Mouse (Mus musculus) limb, embryonic 13.5 days (tissue): Measurements from ENCODE around the gene Chst14. TPM values are rescaled to one million over a fixed set of nuclear protein-coding genes. Genes with fewer than 3 reads are reported as not detected.
A peak's percentile ranks its signal among the peaks of the same experiment; 100 is the strongest.

Experiments used
- ATAC-seq: fragments of 200-750 bp; cut with Nextera tagmentation; 2 replicates; pipeline ENCODE4 v1.8.0; 2017; ENCODE audit warnings: low read depth, moderate number of reproducible peaks, moderate TSS enrichment; ENCODE audit not compliant: low FRiP score
- H3K27ac ChIP-seq: fragments of 300-500 bp; sonication (generic); 2 replicates; pipeline ENCODE4 v1.5.1; 2015; ENCODE audit warnings: inconsistent platforms, mild to moderate bottlenecking, moderate library complexity
- H3K27me3 ChIP-seq: fragments of 300-500 bp; sonication (generic); 2 replicates; pipeline ENCODE4 v1.6.1; 2015; ENCODE audit warnings: mild to moderate bottlenecking, inconsistent platforms
- H3K36me3 ChIP-seq: fragments of 300-500 bp; sonication (generic); 2 replicates; pipeline ENCODE4 v1.6.1; 2015; ENCODE audit warnings: inconsistent platforms, mild to moderate bottlenecking, moderate library complexity
- H3K4me1 ChIP-seq: fragments of 300-500 bp; sonication (generic); 2 replicates; pipeline ENCODE4 v1.6.1; 2015; ENCODE audit warnings: inconsistent platforms
- H3K4me2 ChIP-seq: fragments of 300-500 bp; sonication (generic); replicated peaks from 2 replicates; pipeline ENCODE4 v1.6.1; 2015; ENCODE audit warnings: inconsistent platforms, mild to moderate bottlenecking, moderate library complexity
- H3K4me3 ChIP-seq: fragments of 300-500 bp; sonication (generic); 2 replicates; pipeline ENCODE4 v1.5.1; 2015; ENCODE audit warnings: moderate library complexity, mild to moderate bottlenecking, inconsistent platforms
- H3K9ac ChIP-seq: fragments of 300-500 bp; sonication (generic); 2 replicates; pipeline ENCODE4 v1.6.1; 2015; ENCODE audit warnings: mild to moderate bottlenecking, inconsistent platforms
- H3K9me3 ChIP-seq: fragments of 300-500 bp; sonication (generic); 2 replicates; pipeline ENCODE4 v1.6.1; 2016; ENCODE audit warnings: inconsistent platforms
- WGBS: fragments of 180-500 bp; shearing (Covaris S2); methylation state at CpG from one replicate; pipeline ENCODE4 v1.1.7; 2015; 5-methylcytosine and 5-hydroxymethylcytosine counted together
- polyA plus RNA-seq: library from polyadenylated mRNA; unstranded; fragments of >200 nt; fragmentation: Nextera tagmentation; extraction: Ambion mirVana; gene quantifications from 2 replicates; pipeline ENCODE4 v1.2.1, GENCODE M21; 2015

Chst14 gene
- polyA plus RNA-seq = 51.2 and 51.9 TPM in 2 replicates

- Histone ChIP-seq H3K36me3 (peaks cover 30% of the 10 kb centered on the region), H3K27ac (peak within 1 kb of the TSS; percentile 72), H3K9me3 (no peaks in the 10 kb centered on the region), H3K4me3 (peak within 1 kb of the TSS; percentile 85), H3K4me2 (peak within 1 kb of the TSS; percentile 93), H3K9ac (peak within 1 kb of the TSS; percentile 91), H3K27me3 (no peaks in the 10 kb centered on the region), H3K4me1 (peaks cover 33% of the 10 kb centered on the region)
- under 1% methylated on average over 41 of the region's 47 CpGs for WGBS
- ATAC-seq = peak; percentile 92
Observed at GRCm38 (mm10) chr2:118926361-118926997, at the start of gene Chst14. Gene Chst14 (plus strand): TSS chr2:118926496.

- Histone ChIP-seq H3K9ac (no peak overlapping the region), H3K9me3 (no peaks in the 10 kb centered on the region), H3K4me1 (peaks cover 4% of the 10 kb centered on the region; the same call in 1 of the 2 replicates), H3K4me3 (no peak overlapping the region), H3K27me3 (peaks cover 19% of the 10 kb centered on the region), H3K4me2 (no peak overlapping the region), H3K27ac (no peak overlapping the region), H3K36me3 (peaks cover 36% of the 10 kb centered on the region)
- no peak for ATAC-seq
- 85% methylated on average over 4 of the region's 4 CpGs for WGBS
Observed at GRCm38 (mm10) chr2:118881019-118881418, 45.3 kb upstream of the Chst14 start.

GRCm38 (mm10) chr2:118881956-118882355 is 44.3 kb upstream of the Chst14 start:
- Histone ChIP-seq H3K36me3 (peaks cover 27% of the 10 kb centered on the region), H3K4me3 (no peak overlapping the region), H3K9ac (no peak overlapping the region), H3K27me3 (peaks cover 25% of the 10 kb centered on the region), H3K9me3 (no peaks in the 10 kb centered on the region), H3K27ac (no peak overlapping the region), H3K4me1 (peaks cover 4% of the 10 kb centered on the region; the same call in 1 of the 2 replicates), H3K4me2 (no peak overlapping the region)
- 69% methylated on average over 5 of the region's 5 CpGs for WGBS
- ATAC-seq = no peak

GRCm38 (mm10) chr2:118882840-118883679 is 43.2 kb upstream of the Chst14 start:
- peaks cover 17% of the 10 kb centered on the region for H3K36me3 ChIP-seq
- no peaks in the 10 kb centered on the region for H3K9me3 ChIP-seq
- peak overlapping the region; percentile 46 for H3K4me3 ChIP-seq
- H3K27me3 ChIP-seq = peaks cover 35% of the 10 kb centered on the region
- no peak overlapping the region for H3K27ac ChIP-seq
- H3K4me1 ChIP-seq = peaks cover 6% of the 10 kb centered on the region
- 3% methylated on average over 32 of the region's 32 CpGs for WGBS
- ATAC-seq = peak; percentile 69
- H3K9ac ChIP-seq = peak overlapping the region; percentile 72
- peak overlapping the region; percentile 82 for H3K4me2 ChIP-seq

GRCm38 (mm10) chr2:118887440-118887839 is 38.9 kb upstream of the Chst14 start:
- Histone ChIP-seq H3K4me2 (no peak overlapping the region), H3K27me3 (peaks cover 61% of the 10 kb centered on the region), H3K36me3 (no peaks in the 10 kb centered on the region), H3K9ac (no peak overlapping the region), H3K27ac (no peak overlapping the region), H3K4me1 (peaks cover 9% of the 10 kb centered on the region), H3K9me3 (no peaks in the 10 kb centered on the region), H3K4me3 (no peak overlapping the region)
- ATAC-seq = no peak
- 68% methylated on average over 13 of the region's 13 CpGs for WGBS

GRCm38 (mm10) chr2:118887845-118888548 is 38.3 kb upstream of the Chst14 start:
- 28% methylated on average over 14 of the region's 14 CpGs for WGBS
- Histone ChIP-seq H3K27ac (no peak overlapping the region), H3K27me3 (peaks cover 67% of the 10 kb centered on the region), H3K9me3 (no peaks in the 10 kb centered on the region), H3K4me3 (no peak overlapping the region), H3K4me1 (peaks cover 7% of the 10 kb centered on the region), H3K36me3 (no peaks in the 10 kb centered on the region), H3K4me2 (no peak overlapping the region), H3K9ac (no peak overlapping the region)
- ATAC-seq = no peak

- 80% methylated on average over 4 of the region's 4 CpGs for WGBS
- H3K9ac ChIP-seq = no peak overlapping the region
- no peaks in the 10 kb centered on the region for H3K36me3 ChIP-seq
- peaks cover 78% of the 10 kb centered on the region for H3K27me3 ChIP-seq
- H3K4me3 ChIP-seq = no peak overlapping the region
- H3K9me3 ChIP-seq = no peaks in the 10 kb centered on the region
- H3K4me1 ChIP-seq = peaks cover 7% of the 10 kb centered on the region
- H3K27ac ChIP-seq = no peak overlapping the region
- ATAC-seq = no peak
- no peak overlapping the region for H3K4me2 ChIP-seq
Observed at GRCm38 (mm10) chr2:118891173-118891572, 35.1 kb upstream of the Chst14 start.

GRCm38 (mm10) chr2:118895990-118896913 is 30.0 kb upstream of the Chst14 start:
- 2% methylated on average over 37 of the region's 38 CpGs for WGBS
- 0 out of 2 replicates have a peak, but pooled peaks have one; percentile 2 for ATAC-seq

GRCm38 (mm10) chr2:118896914-118897291 is 29.4 kb upstream of the Chst14 start:
- no peaks in the 10 kb centered on the region for H3K9me3 ChIP-seq
- H3K27ac ChIP-seq = no peak overlapping the region
- H3K4me3 ChIP-seq = peak overlapping the region; percentile 54
- peaks cover 88% of the 10 kb centered on the region for H3K27me3 ChIP-seq
- peak overlapping the region; percentile 65 for H3K9ac ChIP-seq
- no peak for ATAC-seq
- no peaks in the 10 kb centered on the region for H3K36me3 ChIP-seq
- H3K4me1 ChIP-seq = peaks cover 35% of the 10 kb centered on the region
- H3K4me2 ChIP-seq = peak overlapping the region; percentile 92
- WGBS = 0% methylated on average over 13 of the region's 13 CpGs

More at GRCm38 (mm10) chr2:118895990-118896913, 30.0 kb upstream of the Chst14 start:
- H3K4me2 ChIP-seq = peak overlapping the region; percentile 92
- H3K4me1 ChIP-seq = peaks cover 35% of the 10 kb centered on the region
- H3K27me3 ChIP-seq = peaks cover 90% of the 10 kb centered on the region
- H3K4me3 ChIP-seq = peak overlapping the region; percentile 54
- no peak overlapping the region for H3K27ac ChIP-seq
- no peaks in the 10 kb centered on the region for H3K36me3 ChIP-seq
- peak overlapping the region; percentile 65 for H3K9ac ChIP-seq
- H3K9me3 ChIP-seq = no peaks in the 10 kb centered on the region

GRCm38 (mm10) chr2:118897392-118897791 is 28.9 kb upstream of the Chst14 start:
- no peak for ATAC-seq
- H3K9ac ChIP-seq = peak overlapping the region; percentile 65
- H3K4me3 ChIP-seq = peak overlapping the region; percentile 54
- H3K36me3 ChIP-seq = no peaks in the 10 kb centered on the region
- peaks cover 35% of the 10 kb centered on the region for H3K4me1 ChIP-seq
- H3K9me3 ChIP-seq = no peaks in the 10 kb centered on the region
- under 1% methylated on average over 7 of the region's 7 CpGs for WGBS
- no peak overlapping the region for H3K27ac ChIP-seq
- peaks cover 84% of the 10 kb centered on the region for H3K27me3 ChIP-seq
- H3K4me2 ChIP-seq = peak overlapping the region; percentile 92

GRCm38 (mm10) chr2:118897808-118898207 is 28.5 kb upstream of the Chst14 start:
- Histone ChIP-seq H3K27ac (no peak overlapping the region), H3K27me3 (peaks cover 84% of the 10 kb centered on the region), H3K36me3 (no peaks in the 10 kb centered on the region), H3K9ac (no peak overlapping the region), H3K4me2 (peak overlapping the region; percentile 92; the same call in 1 of the 2 replicates), H3K4me3 (0 out of 2 replicates have a peak overlapping the region, but pooled peaks have one; percentile 5), H3K9me3 (no peaks in the 10 kb centered on the region), H3K4me1 (peaks cover 39% of the 10 kb centered on the region)
- ATAC-seq = no peak
- 5% methylated on average over 11 of the region's 11 CpGs for WGBS
